Mouse (Mus musculus): ENCODE measurements around the gene Gm10447.
"Not testable (repeated sequence)": the region's sequence is repeated elsewhere in the genome, so short reads cannot be mapped to it uniquely, and the experiment has no call there.

Gm10447 gene

GRCm38 (mm10) chr11:53443861-53444260, 13.0 kb downstream of the Gm10447 start:
- in situ Hi-C loops (cut with MboI, MseI) = no loop called here

- in situ Hi-C loops (cut with MboI, MseI) = no loop called here
These were observed 15.0 kb downstream of the Gm10447 start for GRCm38 (mm10) chr11:53441921-53442320.

GRCm38 (mm10) chr11:53436338-53436737, 20.6 kb downstream of the Gm10447 start:
- in situ Hi-C loops (cut with MboI, MseI) = no loop called here

DNA sequence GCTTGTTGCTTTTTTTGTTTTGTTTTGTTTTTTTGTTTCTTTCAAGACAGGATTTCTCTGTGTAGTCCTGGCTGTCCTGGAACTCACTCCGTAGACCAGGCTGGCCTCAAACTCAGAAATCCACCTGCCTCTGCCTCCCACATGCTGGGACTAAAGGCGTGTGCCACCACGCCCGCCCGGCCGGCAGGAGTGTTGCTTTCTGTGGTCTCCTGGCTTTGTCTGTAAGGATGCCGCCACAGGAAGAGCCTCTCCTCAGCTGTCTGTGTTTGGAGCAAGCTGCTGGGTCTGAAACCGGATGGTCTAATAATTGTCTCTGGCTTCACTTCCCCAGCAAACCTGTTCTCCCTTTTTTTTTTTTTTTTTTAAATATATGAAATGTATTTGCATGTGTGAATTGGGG, 21.4 kb downstream of the Gm10447 start:
- in situ Hi-C loops (cut with MboI, MseI) = no loop called here

DNA sequence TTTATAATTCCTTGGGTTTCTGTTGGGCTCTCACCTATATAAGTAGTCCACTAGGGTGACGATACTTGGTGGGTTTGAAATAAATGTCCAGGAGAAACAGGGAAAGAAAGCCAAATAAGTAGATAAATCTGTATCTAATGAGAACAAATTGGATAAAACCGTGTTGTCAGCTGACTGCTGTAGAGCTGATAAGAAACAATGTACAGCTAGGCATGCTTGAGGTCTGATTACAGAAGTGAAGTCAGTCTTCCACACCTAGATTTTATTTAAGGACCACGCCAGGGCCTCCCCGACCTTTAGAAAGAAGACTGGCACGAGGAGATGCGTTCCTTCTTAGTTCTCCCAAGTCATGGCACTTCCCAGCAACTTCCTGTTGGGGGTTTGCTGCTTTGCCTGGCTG, 23.9 kb downstream of the Gm10447 start:
- in situ Hi-C loops (cut with MboI, MseI) = loop anchor here (5.0 kb wide), 1 partner anchor 76 kb away; no protein-coding TSS in a partner anchor

DNA sequence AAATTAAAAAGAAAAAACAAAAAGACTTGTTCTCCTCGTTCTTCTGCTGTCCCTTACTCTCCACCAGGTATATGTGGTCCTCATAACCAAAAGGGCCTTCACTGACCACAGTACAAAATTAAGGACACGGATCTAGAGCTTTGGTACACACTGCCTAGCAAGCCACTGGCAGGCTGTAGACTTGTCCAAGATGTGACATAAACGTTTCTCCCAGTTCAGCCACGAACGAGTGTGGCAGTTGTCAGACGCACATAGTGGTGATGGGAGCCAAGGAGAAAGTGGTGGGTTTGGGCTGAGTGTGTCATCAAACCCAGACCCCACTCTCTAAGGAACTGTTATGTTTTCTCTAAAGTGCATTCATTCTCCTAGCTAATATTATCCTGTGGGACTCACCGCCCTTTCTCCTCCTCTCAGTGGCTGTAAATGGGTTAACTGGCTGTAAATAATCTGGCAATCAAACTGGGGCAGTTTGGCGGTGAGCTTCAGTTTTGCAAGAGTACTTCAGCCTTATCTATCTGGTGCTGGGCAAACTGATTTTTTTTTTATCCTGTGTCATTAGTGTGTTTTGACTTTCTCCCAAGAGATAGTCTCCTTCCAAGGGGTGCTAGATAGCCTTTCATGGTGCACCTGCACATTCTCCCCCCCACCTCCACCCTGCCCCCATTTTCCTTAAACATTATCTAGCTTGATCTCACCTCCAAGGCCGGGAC, 25.4 kb downstream of the Gm10447 start:
- in situ Hi-C loops (cut with MboI, MseI) = loop anchor here (5.0 kb wide), 1 partner anchor 74 kb away; no protein-coding TSS in a partner anchor

- in situ Hi-C loops (cut with MboI, MseI) = loop anchor here (5.0 kb wide), 1 partner anchor 74 kb away; no protein-coding TSS in a partner anchor
These were observed 26.1 kb downstream of the Gm10447 start, which contains the start of the genes Uqcrq and Gdf9 for GRCm38 (mm10) chr11:53430670-53431346. TSS of gene Uqcrq (minus strand) at chr11:53430831. TSS of gene Gdf9 (plus strand) at chr11:53431023.

DNA sequence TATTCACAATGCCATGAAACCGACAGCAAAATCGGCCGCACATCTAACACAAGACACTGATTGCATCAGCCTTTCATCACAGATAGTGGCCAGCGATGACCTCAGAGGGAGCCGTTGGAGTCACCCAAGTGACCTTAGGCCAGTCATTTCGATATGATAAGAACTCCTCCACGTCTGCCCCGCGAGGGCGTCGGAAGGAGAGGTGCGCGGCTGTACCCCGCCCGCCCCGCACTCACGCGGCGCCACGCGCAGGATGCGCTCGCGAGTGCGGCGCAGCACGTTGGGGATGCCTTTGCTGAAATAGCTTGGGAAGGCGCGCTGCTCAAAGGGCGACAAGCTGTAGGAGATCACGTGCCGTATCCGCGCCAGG, 26.6 kb downstream of the Gm10447 start:
- in situ Hi-C loops (cut with MboI, MseI) = loop anchor here (5.0 kb wide), 1 partner anchor 73 kb away; no protein-coding TSS in a partner anchor

DNA sequence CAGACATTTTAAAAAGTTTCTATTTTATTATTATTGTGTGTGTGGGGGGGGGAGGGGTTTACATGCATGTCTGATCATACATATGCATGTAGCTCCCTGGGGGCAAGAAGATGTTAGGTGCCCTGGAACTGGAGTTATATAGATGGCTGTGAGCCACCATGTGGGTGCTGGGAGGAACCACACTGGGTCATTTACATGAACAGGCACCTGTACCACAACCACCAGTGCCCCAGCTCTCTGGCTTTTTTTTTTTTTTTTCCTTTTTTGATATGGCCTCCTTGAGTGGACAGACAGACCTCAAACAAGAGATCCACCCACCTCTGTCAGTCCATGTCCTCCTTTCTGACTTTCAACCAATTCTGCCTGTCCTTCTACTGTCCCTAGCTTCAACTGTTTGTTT, 27.7 kb downstream of the Gm10447 start:
- in situ Hi-C loops (cut with MboI, MseI) = no loop called here

- in situ Hi-C loops (cut with MboI, MseI) = no loop called here
These were observed 28.2 kb downstream of the Gm10447 start for GRCm38 (mm10) chr11:53428716-53429057.

- in situ Hi-C loops (cut with MboI, MseI) = no loop called here
These were observed 28.8 kb downstream of the Gm10447 start for GRCm38 (mm10) chr11:53427993-53428715.

DNA sequence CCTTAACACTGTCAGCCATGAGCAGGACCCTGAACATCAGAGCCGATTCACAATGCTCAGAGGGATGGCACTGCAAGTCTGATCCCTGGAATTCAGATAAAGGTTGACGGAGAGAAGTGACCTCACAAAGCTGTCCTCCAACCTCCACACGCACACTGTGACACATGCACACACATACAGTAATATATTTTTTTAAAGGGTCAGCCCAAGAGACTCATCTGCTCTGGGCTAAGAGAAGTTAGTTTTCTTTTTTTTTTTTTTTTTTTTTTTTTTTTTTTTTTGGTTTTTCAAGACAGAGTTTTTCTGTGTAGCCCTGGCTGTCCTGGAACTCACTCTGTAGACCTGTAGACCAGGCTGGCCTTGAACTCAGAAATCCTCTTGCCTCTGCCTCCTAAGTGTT, 30.0 kb downstream of the Gm10447 start:
- in situ Hi-C loops (cut with MboI, MseI) = not testable (repeated sequence)

DNA sequence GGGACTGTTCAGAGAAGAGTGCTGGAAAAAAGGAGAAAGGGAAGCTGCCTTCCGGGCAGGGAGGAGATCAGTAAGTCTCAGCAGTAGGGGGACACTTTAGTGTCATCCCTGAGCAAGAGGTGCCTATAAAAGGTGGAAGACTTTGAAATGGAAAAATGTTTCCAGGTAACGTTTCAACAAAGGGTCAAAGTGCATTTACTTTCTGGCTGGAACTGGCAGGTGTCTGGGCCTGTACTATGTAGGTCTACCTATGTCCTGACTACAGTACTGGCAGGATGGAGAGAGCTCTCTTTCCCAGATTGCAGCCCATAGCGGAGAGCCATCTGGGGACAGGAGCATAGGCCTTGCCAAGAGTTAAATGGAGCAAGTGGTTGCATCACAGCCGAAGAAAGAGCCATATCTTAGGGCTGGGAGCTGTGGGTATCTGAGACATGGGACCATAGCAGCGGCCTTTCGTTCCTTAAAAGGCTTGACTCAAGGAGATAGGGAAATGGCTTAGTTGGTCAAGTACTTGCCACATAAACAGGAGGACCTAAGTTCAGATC, 31.1 kb downstream of the Gm10447 start:
- in situ Hi-C loops (cut with MboI, MseI) = no loop called here

- in situ Hi-C loops (cut with MboI, MseI) = no loop called here
These were observed 31.7 kb downstream of the Gm10447 start for GRCm38 (mm10) chr11:53425251-53425650.

GRCm38 (mm10) chr11:53424826-53425225, 32.1 kb downstream of the Gm10447 start:
- in situ Hi-C loops (cut with MboI, MseI) = no loop called here

- in situ Hi-C loops (cut with MboI, MseI) = no loop called here
These were observed 33.9 kb downstream of the Gm10447 start, which contains the start of gene Leap2 for GRCm38 (mm10) chr11:53423036-53423435. TSS of gene Leap2 (minus strand) at chr11:53423170.

GRCm38 (mm10) chr11:53418048-53418447, 38.9 kb downstream of the Gm10447 start:
- in situ Hi-C loops (cut with MboI, MseI) = no loop called here

DNA sequence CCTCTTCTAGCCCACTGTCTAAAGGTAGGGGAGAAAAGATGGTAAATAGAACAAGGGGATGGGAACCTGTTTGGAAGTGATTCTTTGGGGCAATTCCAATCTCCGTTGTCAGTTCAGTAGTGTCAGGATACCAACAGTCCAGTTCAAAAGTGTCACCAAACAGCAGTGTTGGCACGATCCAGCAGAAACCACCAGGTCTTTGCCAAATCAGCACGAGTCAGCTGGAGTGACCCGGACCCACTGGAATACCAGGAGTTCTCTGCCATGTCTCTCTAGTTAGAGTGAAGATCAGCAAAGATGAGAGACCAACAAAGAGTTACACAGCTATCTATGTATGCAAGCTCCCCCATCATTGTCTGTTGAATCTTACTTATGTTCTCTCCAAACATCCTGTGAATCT, 43.0 kb downstream of the Gm10447 start:
- in situ Hi-C loops (cut with MboI, MseI) = loop anchor here (5.0 kb wide), 1 partner anchor 42 kb away; no protein-coding TSS in a partner anchor

DNA sequence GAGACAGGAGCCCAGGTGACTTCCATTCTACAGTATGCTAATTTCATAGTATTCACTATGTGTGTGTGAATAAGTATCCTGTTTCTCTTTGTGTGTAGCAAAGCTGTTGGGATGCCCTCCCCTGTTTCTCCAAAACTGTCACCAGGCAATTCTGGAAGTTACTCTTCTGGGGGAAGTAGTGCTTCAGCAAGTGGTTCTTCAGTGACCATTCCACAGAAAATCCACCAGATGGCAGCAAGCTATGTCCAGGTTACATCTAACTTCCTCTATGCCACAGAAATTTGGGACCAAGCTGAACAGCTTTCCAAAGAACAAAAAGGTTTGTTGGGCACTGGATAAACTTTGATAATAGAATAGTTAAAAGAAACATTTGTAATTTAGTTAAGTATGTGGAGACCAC, 45.2 kb downstream of the Gm10447 start:
- in situ Hi-C loops (cut with MboI, MseI) = loop anchor here (5.0 kb wide), 1 partner anchor 39 kb away; no protein-coding TSS in a partner anchor
